Mouse (Mus musculus) ES-Bruce4 (cell line): ENCODE measurements at regions not wholly inside any gene's neighbourhood (a gene's known extent, or its start where the extent isn't known, plus 50 kb on each side); places are given as distances from the start of the nearest gene placed in this dataset.
A peak's percentile ranks its signal among the peaks of the same experiment; 100 is the strongest.

ENCODE experiments used
- H3K27ac ChIP-seq: 2 replicates; pipeline ENCODE4 v1.5.1; 2012; ENCODE audit warnings: low read length, inconsistent platforms; ENCODE audit not compliant: insufficient read depth
- H3K27me3 ChIP-seq: 2 replicates; pipeline ENCODE4 v1.6.1; 2012; ENCODE audit warnings: mild to moderate bottlenecking, low read length, inconsistent platforms; ENCODE audit not compliant: control insufficient read depth, poor library complexity, insufficient read depth, severe bottlenecking
- H3K36me3 ChIP-seq: 2 replicates; pipeline ENCODE4 v1.6.1; 2012; ENCODE audit warnings: inconsistent platforms, mild to moderate bottlenecking, low read length, moderate library complexity; ENCODE audit not compliant: control insufficient read depth, poor library complexity, insufficient read depth, severe bottlenecking
- H3K4me1 ChIP-seq: one replicate; pipeline ENCODE4 v1.8.1; 2011; ENCODE audit warnings: low read length; ENCODE audit not compliant: control insufficient read depth, insufficient read depth
- H3K4me3 ChIP-seq: 2 replicates; pipeline ENCODE4 v1.5.1; 2011; ENCODE audit warnings: low read depth, mild to moderate bottlenecking, low read length
- H3K9ac ChIP-seq: 2 replicates; pipeline ENCODE4 v1.6.1; 2012; ENCODE audit warnings: low read depth, mild to moderate bottlenecking, inconsistent platforms; ENCODE audit not compliant: poor library complexity, severe bottlenecking
- H3K9me3 ChIP-seq: replicated peaks from 2 replicates; pipeline ENCODE4 v1.6.1; 2012; ENCODE audit warnings: mild to moderate bottlenecking, low read length, inconsistent platforms; ENCODE audit not compliant: control insufficient read depth, poor library complexity, insufficient read depth, severe bottlenecking
- CTCF ChIP-seq: IDR thresholded peaks from one replicate; pipeline ENCODE4 v1.8.1; 2011; ENCODE audit warnings: low read depth, low read length
- EP300 ChIP-seq: IDR thresholded peaks from 2 replicates; pipeline ENCODE4 v1.6.1; 2011; ENCODE audit warnings: low read depth, low read length; ENCODE audit not compliant: insufficient read depth
- POLR2A ChIP-seq: IDR thresholded peaks from one replicate; pipeline ENCODE4 v1.8.1; 2011; ENCODE audit warnings: low read length; ENCODE audit not compliant: insufficient read depth

DNA sequence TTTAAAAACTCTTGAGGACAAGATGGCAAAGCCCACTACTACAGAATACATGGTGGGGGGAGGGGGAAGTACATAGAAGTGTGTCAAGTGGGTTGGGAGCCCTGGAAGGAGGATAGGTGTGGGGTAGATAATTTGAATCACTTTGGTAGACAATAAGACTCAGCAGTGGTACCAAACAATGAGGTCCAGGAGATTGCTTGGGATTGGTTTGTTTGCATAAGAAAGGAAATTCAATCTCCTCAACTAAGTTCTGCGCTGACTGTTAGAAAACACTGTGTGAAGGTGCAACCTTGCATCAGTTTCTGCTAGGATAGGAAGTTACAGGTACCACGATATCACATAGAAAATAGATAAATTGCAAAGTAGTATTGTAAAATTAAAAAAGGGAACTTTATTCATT is 1595.6 kb upstream of the Pcdh7 start:
- Histone ChIP-seq H3K9ac (no peak overlapping the region), H3K9me3 (no peaks in the 10 kb centered on the region), H3K36me3 (no peaks in the 10 kb centered on the region), H3K27me3 (no peaks in the 10 kb centered on the region), H3K4me3 (no peak overlapping the region), H3K27ac (no peak overlapping the region), H3K4me1 (no peaks in the 10 kb centered on the region)
- TF ChIP-seq POLR2A (no peak), EP300 (0 out of 2 replicates have a peak, but pooled peaks have one; percentile 40), CTCF (no peak)

DNA sequence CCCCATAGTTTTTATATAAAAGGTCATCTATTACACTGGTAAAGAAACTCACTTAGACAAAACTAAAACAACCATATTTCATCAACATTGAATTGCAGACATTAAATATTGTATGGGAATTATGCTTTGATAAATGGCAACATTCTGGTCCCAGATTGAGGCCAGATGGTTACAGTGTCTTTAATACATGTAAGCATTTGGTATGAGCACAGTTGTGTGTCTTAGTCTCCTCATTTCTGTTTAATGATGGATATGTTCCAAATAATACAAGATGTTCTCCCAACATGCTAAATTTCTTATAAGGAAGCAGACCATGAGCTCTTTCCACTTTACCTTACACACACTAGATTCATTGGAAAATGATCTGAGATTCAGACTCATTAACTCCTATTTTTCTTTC is 1576.2 kb upstream of the Pcdh7 start:
- Histone ChIP-seq H3K4me1 (no peaks in the 10 kb centered on the region), H3K36me3 (no peaks in the 10 kb centered on the region), H3K27ac (no peak overlapping the region), H3K27me3 (no peaks in the 10 kb centered on the region), H3K9me3 (no peaks in the 10 kb centered on the region), H3K9ac (no peak overlapping the region), H3K4me3 (no peak overlapping the region)
- TF ChIP-seq EP300: no peak
- TF ChIP-seq POLR2A: no peak
- no peak for TF ChIP-seq CTCF
